Mouse (Mus musculus) E14TG2a.4 (cell line): ENCODE measurements around the gene Trim8.

Experiments
- CTCF ChIP-seq: conservative IDR thresholded peaks from 2 replicates; pipeline ENCODE4 v1.5.1; 2014; ENCODE audit warnings: low read length
- POU5F1 ChIP-seq: IDR thresholded peaks from 2 replicates; pipeline ENCODE4 v1.6.1; 2014; ENCODE audit warnings: low read length, borderline replicate concordance

- TF ChIP-seq CTCF (no peak), POU5F1 (no peak)
Measured at GRCm38 (mm10) chr19:46558631-46559030, 57.1 kb downstream of the Trim8 start.
